Mouse (Mus musculus): ENCODE data around the gene Arhgef2.

Gene Arhgef2

DNA sequence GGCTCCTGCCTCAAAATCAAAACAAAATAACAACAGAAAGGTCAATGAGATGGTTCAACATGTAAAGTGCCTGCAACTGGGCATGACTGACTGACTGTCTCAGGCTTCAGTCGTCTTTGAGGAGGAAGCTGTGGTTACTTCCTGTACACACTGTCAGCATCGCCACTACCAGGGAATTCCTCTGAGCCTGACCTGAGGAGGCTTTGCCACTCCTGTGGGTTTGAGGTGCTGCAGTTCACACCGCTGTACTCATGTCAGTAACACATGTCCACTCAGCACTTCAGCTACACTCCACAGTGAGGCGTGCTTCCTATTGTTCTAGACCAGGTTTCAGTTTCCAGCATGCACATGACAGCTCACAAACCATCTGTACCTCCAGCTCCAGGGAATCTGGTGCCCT lies 58.3 kb downstream of the Arhgef2 start:
- DNase-seq (ENCODE audit: low spot score in 2 of 2), result no peak

GRCm38 (mm10) chr3:88677399-88677798 lies 71.6 kb downstream of the Arhgef2 start:
- DNase-seq (ENCODE audit: low spot score in 2 of 2), result peak; percentile 57 to 65

DNA sequence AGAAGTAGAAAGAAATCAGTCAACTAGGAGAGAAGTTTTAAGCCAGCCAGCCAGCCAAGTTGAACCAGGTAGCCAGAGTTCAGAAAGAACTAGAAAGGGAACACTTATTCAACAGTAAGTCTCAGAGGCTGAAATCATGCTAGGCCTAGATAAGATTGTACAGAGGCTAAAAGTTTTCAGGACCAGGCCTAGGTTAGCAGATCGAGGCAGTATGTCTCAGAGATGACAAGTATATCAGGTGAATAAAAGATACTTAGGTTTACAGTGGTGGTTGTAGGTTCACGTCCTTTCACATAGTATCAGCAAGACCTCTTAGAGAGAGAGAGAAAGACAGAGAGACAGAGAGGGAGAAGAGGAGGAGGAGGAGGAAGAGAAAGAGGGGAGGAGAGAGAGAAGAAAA lies 78.0 kb downstream of the Arhgef2 start:
- DNase-seq (ENCODE audit: low spot score in 2 of 2), result no peak

- DNase-seq (ENCODE audit: low spot score in 2 of 2), result no peak
These were observed 78.6 kb downstream of the Arhgef2 start for GRCm38 (mm10) chr3:88684236-88684979.

GRCm38 (mm10) chr3:88684980-88685941 lies 79.5 kb downstream of the Arhgef2 start, which contains the start of gene Khdc4:
Gene Khdc4, plus strand, starts transcription at chr3:88685803.
- DNase-seq (ENCODE audit: low spot score in 2 of 2), result peak; percentile 96 to 97

DNA sequence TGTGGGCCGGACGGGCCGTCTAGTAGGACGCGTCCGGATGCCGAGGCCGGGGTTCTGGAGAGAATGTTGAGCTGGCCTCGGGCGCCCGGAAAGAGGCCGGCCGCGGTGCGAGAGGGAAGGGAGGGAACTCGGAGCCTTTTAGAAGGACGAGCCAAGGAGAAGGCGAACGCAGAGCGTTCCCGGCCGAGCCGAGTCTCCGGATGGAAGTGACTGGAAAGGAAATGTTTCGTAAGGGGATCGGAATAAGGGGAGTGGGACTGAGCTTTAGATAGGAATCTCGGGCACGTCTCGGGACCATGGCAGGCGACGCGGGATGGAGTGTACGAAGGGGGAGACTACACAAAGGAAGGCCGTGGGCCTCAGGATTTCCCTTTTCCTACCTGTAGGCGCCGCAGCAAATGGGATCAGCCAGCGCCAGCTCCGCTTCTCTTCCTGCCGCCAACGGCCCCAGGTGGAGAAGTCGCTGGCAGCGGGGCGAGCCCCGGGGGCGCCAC lies 80.2 kb downstream of the Arhgef2 start:
- DNase-seq (ENCODE audit: low spot score in 2 of 2), result peak in 1 of 2 experiments; percentile 44

GRCm38 (mm10) chr3:88686734-88687611 lies 81.2 kb downstream of the Arhgef2 start:
- DNase-seq (ENCODE audit: low spot score in 2 of 2), result no peak

GRCm38 (mm10) chr3:88689079-88689478 lies 83.3 kb downstream of the Arhgef2 start:
- DNase-seq (ENCODE audit: low spot score in 2 of 2), result no peak

DNA sequence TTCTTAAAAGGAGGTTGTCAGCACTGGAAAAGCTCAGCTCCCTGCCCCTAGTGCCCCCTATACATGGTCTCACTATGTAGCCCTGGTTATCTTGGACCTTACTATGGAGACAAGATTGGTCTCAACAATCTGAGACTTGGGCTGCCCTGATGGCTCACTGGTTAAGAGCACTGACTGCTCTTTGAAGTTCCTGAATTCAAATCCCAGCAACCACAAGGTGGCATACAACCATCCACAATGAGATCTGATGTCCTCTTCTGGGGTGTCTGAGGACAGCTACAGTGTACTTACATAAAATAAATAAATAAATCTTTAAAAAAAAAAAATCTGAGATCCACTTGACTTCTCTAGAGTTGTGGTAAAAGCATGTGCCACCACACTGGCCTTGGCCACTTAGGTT lies 89.8 kb downstream of the Arhgef2 start:
- DNase-seq (ENCODE audit: low spot score in 2 of 2), result no peak

Data from urinary bladder, postnatal 36 days (tissue).